Mouse (Mus musculus) megakaryocyte progenitor cell, adult 5-6 weeks (primary cell): ENCODE results near the gene Zfp12. TPM values are rescaled to one million over a fixed set of nuclear protein-coding genes. Genes with fewer than 3 reads are reported as not detected.
"Not testable (repeated sequence)": the region's sequence is repeated elsewhere in the genome, so short reads cannot be mapped to it uniquely, and the experiment has no call there.

Experiments
- ATAC-seq: replicated peaks from 2 replicates; pipeline ENCODE4 v1.8.0; 2016; ENCODE audit warnings: mild to moderate bottlenecking, moderate TSS enrichment, inconsistent platforms; ENCODE audit not compliant: poor library complexity
- total RNA-seq, 2 experiments: library from RNA; stranded (forward) in 1 of 2; stranded (reverse) in 1 of 2; fragments of 157-497, 149-512 nt in 1 of 2; fragments of 200-1000 nt in 1 of 2; gene quantifications; 2 replicates each; pipeline versions ENCODE4 v1.2.3 to v1.2.4; 2015 to 2017

Zfp12 gene
- total RNA-seq (2015) (4.5 and 5.2 TPM in 2 replicates), total RNA-seq (2017) (11.1 and 12.0 TPM in 2 replicates)

DNA sequence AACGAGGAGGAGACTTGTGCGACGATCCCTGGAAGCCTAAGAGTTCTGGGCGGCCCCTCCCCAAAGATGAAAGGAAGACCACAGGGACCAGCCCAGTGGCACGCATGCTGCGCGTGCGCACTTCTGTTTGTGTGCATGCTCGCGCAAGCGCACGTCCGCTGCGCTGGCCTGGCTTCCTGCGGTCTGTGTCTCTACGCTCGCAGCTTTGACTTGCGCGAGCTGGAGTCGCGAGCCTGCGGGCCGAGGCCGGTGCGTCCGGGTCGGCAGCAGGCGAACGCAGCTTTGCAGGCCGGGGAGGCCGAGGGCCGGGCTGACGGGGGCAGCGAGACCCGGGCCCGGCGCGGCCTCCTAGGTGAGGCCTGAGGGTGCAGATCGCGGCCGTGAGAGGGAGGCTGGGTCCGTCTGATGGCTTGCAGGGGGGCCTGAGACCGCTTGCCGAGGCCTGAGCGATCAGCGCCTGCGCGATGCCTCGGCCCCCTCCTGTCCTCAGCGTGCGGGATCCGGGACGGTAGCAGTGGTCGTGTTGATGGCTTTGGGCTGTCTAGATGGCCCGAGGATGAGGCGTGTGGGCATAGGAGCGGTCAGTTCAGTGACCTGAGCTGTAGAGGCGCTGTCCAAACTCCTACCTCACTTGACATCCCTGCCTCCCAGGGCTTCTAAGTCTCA, at the start of gene Zfp12:
Gene Zfp12, plus strand, starts transcription at position 136 of the 666 bp plus-strand sequence.
- ATAC-seq, result peak; percentile 90

DNA sequence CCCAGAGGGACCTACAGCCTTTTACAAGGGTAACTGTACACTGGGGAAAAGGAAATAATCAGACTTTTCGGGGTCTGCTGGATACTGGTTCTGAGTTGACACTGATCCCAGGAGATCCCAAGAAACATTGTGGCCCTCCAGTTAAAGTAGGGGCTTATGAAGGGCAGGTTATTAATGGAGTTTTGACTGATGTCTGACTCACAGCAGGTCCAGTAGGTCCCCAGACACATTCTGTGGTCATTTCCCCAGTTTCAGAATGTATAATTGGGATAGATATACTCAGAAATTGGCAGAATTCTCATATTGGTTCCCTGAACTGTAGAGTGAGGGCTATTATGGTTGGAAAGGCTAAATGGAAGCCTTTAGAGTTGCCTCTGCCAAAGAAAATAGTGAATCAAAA, 46.9 kb upstream of the Zfp12 start:
- not testable (repeated sequence) for ATAC-seq

DNA sequence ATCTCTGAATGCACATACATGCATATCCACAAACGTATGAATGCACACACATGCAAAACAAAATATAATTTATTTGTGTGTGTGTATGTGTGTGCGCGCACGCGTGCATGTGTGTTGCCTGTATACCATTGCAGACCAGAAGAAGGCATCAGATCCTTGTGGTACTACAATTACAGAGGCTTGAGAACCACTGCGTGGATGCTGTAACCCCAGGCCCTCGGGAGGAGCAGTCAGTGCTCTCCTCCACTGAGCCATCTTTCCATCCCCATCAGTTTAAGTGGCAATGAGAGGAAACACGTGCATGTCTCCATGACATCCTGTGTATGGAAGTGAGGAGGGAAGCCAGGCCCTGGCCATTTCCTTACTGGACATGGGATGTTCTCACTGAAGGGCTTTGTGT, 42.2 kb upstream of the Zfp12 start:
- ATAC-seq, result no peak

DNA sequence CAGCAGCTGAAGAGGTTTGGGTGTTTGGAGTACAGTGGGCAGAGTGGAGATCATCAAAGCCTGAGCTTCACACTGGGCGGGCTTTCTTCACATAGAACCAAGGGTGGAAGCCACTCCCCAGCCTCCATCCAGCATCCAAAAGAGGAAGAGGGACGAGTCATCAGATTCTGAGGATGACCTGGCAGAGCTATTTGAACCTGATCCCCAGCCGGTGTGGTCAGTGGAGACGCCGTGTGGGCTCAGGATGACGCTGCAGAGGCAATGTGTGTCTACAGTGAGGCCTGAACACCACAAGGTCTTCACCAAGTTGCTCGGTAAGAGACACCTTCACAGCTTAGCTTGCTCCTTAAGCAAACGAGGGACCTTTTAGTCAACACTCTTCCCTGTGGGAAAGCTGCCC, 40.2 kb upstream of the Zfp12 start:
- 0 out of 2 replicates have a peak, but pooled peaks have one; percentile 23 for ATAC-seq

DNA sequence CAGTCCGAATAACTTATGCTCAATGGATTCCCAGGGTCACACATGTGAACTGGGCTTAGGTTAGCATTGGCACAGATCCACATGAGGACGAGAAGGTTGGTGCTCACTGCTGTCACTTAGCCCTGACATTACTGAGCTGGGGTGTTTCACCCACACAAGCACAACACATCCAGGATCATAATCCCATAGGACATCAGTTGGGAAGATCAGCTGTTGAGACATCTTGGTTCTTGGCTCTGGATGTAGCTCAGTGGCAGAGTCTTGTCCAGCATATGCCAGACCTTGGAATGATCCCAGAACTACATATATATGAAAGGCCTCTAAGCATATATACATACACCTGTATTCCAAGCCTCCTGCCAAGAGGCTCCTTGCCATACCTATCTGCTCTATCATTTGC, 39.8 kb upstream of the Zfp12 start:
- no peak for ATAC-seq

DNA sequence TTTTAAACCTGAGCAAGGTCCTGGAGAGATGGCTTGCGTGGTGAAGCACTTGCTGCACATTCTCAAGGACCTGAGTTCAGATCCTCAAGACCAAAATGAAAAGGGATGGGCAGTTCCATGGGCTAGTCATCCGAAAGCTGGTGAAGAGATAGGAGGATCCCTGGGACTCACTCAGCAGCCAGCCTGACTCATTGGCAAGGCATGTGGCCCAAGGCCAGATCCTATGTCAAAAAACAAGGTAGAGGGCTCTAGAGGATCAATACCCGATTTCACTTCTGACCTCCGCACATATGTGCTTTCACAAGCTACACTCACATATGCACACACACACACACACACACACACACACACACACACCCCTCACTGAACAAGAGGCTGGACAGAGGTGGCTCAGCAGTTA, 38.5 kb upstream of the Zfp12 start:
- no peak for ATAC-seq

DNA sequence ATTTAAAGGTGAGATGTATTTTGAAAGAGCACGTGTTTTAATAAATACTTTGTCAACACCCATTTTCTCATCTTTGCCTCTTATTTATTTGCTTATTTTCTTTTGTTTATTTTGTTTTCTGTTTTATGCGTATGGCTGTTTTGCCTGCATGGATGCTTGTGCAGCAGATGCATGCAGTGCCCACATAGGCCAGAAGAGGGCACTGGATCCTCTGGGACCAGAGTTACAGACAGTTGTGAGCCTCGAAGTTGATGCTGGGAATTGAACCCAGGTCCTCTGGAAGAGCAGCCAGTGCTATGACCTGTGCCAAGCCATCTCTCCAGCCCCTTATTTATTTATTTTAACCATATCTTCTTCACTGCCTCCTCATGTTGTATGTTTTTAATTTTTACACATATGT, 29.9 kb upstream of the Zfp12 start:
- ATAC-seq, result no peak

DNA sequence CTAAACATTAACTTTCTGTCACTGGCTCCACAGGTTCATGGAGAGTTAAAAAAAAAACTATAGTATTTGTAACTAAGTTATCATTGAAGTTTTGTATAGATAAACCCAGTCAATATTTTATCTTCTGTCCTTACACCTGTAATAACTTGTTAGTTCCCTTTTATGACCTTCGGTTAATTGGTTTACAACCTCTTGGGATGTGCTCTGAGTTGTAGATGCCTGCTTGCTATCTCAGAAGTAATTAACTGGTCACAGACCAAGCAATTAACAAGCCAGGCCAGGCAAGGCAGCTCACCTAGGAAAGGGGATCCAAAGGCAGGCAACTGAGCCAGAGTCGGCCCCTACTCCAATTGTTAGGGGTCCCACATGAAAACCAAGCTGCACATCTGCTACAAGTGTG, 21.1 kb upstream of the Zfp12 start:
- no peak for ATAC-seq

DNA sequence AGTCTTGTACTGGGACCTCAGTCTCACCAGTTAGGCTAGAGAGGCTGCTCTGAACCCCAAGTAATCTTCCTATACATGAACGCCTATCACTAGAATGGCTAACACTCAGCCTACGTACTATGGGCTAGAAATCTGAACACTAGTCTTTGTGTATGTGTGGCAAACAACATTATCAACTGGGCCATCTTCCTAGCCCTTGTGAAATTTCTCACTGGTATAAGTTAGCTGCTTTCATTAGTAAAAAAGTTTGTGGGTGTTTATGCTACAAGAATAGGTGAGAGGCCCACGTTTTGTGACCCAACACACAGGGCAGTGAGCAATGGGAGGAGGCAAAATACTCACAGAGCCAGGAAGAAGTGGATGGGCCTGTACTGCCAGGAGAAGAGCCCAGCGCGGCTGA, 14.0 kb upstream of the Zfp12 start:
- ATAC-seq, result no peak

DNA sequence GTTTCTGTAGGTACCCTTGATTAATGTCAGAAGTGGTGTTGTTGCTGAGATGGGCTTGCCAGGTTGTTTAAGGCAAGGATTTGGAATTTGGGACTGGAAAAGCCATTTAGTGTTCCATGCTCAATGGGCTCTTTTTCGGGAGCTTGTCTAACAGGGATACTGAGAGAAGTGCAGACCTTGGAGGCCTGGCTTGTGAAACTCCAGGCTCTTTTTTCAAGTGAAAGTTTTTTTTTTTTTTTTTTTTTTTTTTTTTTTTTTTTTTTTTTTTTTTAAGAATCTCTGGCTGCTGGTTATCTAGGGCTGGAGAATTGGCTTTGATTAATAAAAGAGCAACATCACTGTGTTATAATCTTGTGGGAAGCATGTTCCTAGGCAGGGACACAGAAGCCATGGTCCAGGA, 12.7 kb upstream of the Zfp12 start:
- no peak for ATAC-seq

DNA sequence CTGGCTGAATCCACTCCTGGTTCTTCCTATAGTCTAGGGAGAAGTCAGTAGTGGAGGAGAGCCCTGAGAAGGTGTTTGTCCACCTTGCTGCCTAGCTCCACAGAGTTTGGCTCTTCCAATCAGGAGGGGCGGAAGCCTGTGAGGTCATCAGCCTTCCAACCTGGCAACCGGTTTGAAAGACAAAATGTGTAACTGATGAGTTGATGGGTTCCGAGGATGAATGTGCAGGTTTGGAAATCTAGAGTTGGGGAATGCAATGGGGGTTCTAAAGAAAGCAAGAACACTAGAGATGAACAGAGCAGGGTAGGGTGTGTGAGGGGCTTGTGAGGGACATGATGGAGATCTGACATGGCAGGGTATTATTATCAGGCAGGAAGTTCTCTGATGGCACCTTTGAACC, 8.2 kb upstream of the Zfp12 start, which contains the start of gene Spdye4a:
Gene Spdye4a, minus strand, starts transcription at position 101 of the 400 bp plus-strand sequence.
- ATAC-seq, result no peak

DNA sequence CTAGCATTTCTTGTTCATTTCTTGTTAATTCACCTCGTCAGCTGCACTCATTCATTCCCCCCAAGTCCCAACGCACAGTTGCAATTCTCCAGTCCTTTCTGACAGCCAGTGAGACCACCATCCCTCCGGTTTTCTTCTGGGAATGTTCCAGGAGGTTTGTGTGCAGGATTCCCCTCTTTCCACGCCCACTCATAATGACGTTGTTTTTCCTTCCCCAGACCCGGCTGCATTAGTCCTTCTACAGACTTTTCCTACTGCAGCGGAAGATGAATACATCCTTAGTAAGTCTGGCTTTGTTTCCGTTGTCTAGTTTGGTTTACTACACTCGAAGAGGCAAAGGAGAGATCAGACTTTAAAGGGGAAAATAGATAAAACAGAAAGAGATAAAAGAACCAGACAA, 1.1 kb downstream of the Zfp12 start:
- ATAC-seq, result no peak

DNA sequence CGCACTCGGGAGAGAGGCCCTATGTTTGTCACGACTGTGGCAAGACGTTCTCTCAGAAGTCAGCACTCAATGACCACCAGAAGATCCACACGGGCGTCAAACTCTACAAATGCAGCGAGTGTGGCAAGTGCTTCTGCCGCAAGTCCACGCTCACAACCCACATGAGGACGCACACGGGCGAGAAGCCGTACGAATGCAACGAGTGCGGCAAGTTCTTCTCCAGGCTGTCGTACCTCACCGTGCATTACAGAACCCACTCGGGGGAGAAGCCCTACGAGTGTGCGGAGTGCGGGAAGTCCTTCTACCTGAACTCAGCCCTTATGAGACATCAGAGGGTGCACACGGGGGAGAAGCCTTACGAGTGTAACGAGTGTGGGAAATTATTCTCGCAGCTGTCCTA, 10.0 kb downstream of the Zfp12 start:
- ATAC-seq, result no peak

DNA sequence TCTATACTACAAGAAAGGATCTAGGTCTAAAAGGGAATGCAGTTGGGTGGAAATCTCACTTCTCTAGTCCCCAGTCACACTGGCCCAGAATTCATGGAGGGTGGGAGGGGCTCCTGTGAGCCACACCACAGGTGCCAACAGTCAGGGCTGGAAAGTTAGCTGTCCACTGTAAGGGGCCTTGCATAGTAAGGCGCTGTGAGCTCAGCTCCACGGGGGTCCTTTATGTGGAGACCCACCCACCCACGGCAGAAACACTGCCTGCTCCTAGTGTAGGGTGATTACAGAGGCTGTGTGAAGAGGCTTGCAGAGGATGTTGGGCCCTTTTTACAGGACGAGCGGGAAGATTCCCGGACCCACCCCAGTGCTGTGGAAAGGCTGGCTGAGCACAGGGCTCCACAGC, 17.1 kb downstream of the Zfp12 start:
- ATAC-seq, result no peak

DNA sequence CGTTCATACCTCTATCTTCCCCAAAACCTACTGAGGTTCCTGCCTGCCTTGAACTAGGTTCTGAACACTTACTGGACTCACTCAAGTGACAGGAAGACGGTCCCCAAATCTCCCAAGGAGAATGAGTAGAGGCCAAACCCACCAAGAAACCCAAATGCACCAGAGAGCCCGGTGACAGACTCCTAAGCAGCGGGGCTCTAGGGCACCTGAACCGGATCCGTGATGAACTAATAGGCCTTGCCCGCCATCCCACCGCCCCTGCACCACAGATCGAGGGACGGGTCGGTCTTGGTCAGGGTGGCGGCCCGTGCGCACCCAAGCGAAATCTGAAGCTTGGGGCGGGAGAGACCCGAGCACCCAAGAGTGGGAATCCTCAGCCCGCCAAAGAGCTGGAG, 17.8 kb downstream of the Zfp12 start:
- ATAC-seq, result no peak

DNA sequence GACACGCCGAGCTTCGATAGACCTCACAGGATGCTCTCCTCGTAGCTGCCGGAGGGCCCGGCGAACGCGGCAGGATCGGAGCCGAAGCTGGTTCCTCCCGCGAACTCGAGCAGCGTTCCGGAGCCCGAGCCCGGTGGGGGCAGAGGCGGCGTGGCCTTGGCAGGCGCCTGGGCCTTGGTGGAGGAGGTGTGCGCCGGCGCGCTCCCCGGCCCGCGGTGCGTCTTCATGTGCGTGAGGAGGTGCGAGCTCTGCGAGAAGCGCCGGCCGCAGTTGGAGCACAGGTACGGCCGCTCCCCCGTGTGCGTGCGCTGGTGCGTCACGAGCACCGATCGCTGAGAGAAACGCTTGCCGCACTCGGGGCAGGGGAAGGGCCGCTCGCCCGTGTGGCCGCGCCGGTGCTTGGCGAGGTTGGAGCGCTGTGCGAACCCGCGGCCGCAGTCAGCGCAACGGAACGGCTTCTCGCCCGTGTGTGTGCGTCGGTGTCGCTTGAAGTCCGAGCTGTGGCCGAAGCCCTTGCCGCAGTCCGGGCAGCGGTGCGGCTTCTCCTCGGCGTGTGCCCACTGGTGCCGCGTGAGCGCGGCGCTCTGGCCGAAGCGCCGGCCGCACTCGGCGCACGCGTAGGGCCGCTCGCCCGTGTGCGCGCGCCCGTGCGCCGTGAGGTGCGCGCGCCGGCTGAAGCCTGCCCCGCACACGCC, 18.4 kb downstream of the Zfp12 start:
- no peak for ATAC-seq

DNA sequence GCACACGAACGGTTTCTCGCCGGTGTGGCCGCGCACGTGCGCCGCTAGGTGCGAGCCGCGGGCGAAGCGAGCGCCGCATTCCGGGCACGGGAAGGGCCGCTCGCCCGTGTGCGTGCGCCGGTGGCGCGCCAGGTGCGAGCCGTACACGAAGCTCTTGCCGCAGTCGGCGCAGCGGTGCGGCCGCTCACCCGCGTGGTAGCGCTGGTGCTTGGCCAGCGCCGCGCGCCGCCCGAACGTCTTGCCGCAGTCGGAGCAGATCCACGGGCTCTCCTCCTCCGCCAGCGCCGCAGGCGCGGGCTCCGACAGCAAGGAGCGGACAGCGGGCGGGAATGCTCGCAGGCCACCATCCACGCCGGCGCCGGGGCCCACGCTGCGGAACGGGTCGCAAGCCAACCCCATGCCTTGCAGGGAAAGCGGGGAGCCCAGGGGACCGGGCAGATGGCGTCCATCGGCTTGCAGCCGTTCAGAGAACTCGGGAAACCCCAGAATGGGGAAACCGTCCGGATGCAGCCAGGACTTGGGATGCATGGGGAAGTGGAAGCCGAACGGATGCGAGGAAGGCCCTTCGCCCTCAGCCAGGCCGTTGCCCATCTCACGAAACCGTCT, 19.0 kb downstream of the Zfp12 start:
- no peak for ATAC-seq

DNA sequence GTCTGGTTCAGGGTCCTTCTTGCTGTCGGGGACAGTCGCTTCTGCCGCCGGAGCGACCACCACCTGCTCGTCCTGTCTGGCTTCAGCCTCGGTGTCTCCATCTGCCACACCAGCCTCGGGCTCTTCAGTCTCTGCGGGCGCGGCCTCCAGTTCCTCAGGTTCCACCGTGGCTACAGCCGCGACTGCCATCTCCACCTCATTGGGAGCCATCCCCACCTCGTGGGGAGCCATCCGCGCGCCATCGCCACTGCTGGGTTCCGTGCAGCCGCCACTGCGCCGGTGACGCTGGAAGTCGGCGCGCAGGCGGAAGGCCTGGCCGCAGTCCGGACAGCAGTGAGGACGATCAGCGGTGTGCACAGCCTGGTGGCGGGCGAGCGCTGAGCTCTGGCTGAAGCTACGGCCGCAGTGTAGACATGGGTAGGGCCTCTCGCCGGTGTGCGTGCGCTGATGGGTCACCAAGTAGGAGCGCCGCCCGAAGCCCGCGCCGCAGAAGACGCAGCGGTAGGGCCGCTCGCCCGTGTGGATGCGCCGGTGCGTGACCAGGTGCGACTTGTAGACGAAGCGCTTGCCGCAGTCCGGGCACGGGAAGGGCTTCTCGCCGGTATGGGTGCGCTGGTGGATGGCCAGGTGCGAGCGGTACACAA, 19.6 kb downstream of the Zfp12 start:
- no peak for ATAC-seq

DNA sequence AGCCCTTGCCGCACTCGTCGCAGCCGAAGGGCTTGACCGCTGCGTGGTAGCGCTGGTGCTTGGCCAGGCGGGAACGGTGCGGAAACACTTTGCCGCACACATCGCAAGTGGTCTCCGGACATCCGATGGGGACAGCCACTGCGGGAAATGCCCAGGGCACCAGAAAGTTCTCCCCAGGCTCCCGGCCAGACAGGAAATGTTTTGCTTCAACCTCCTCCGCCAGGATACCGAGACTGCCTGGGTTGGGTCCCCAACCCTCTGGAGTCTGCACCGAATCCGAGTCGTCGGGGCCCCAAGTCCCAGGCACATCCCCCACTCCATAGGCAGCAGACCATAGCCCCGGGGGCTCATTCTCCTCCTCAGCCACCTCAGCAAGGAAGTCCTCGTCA, 20.2 kb downstream of the Zfp12 start:
- ATAC-seq, result no peak

DNA sequence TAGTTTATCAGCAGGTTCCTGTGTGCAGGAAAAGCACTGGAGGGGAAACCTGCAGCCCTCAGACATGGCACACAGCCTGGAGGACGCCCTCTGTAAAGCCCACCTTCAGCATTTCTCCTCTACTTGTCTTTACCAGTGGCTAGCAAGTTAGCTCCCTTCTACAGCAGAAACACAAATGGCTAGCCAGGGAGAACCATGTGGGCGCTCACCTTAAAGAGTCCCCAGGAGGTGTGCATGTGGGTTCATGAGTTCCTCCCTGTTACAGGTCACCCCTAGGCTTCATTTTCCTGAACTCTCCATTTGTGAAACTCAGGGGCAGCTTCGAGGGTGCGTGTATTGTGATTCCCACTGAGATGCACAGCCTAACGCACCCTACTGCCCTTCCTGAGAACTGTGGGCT, 20.8 kb downstream of the Zfp12 start:
- no peak for ATAC-seq

DNA sequence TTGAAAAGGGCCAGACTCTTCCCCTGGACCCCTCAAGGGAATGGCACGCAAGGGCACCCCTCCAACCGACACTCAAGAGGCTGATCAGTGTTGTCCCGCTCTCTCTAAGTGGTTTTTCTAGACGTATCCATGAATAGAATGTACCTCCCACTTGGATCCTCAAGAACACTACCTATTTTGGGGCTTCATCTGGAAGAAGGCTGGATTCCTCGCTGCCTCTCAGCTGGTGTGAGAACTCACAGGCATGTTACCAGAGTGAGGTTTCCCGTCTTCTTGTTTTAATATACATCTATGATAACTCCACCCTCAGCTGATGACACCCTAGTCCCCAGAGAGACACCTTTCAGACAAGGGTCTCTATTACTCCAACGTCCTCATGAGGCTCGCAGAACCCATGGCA, 26.7 kb downstream of the Zfp12 start:
- ATAC-seq, result no peak

DNA sequence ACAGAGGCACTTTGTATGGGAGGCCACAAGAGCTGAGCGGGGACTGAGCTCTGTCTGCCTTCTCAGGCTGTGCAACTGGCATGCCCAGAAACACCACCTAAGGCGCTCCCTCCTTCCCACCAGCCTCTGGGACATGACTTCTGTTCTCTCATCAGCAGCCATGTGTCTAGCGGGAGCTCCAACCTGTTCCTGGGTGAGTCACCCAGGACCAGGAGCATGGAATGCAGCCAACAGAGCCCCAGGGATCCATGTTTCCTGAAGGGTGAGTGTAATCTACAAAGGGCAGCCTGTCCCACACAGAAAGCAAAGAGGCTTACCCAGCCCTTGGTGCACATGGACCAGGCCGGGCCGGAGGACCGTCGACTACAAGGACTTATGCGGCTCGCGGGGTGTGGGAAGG, 29.7 kb downstream of the Zfp12 start:
- ATAC-seq, result no peak
